Mouse (Mus musculus) forebrain, embryonic 15.5 days (tissue): ENCODE data around the gene Acsl6. TPM values are rescaled to one million over a fixed set of nuclear protein-coding genes. Genes with fewer than 3 reads are reported as not detected.
"Not testable (repeated sequence)": the region's sequence is repeated elsewhere in the genome, so short reads cannot be mapped to it uniquely, and the experiment has no call there.

ENCODE experiments used
- ATAC-seq: fragments of 200-750 bp; cut with Nextera tagmentation; replicated peaks from 2 replicates; pipeline ENCODE4 v1.8.0; 2017; ENCODE audit warnings: mild to moderate bottlenecking, moderate TSS enrichment, moderate library complexity
- H3K27ac ChIP-seq: fragments of 300-500 bp; sonication (generic); replicated peaks from 2 replicates; pipeline ENCODE4 v1.5.1; 2015; ENCODE audit warnings: mild to moderate bottlenecking, inconsistent platforms
- H3K27me3 ChIP-seq: fragments of 300-500 bp; sonication (generic); 2 replicates; pipeline ENCODE4 v1.6.1; 2015; ENCODE audit warnings: inconsistent platforms
- H3K36me3 ChIP-seq: fragments of 300-500 bp; sonication (generic); 2 replicates; pipeline ENCODE4 v1.6.1; 2015; ENCODE audit warnings: mild to moderate bottlenecking, inconsistent platforms
- H3K4me1 ChIP-seq: fragments of 300-500 bp; sonication (generic); 2 replicates; pipeline ENCODE4 v1.6.1; 2015; ENCODE audit warnings: inconsistent platforms
- H3K4me2 ChIP-seq: fragments of 300-500 bp; sonication (generic); replicated peaks from 2 replicates; pipeline ENCODE4 v1.6.1; 2015; ENCODE audit warnings: mild to moderate bottlenecking, inconsistent platforms
- H3K4me3 ChIP-seq: fragments of 300-500 bp; sonication (generic); 2 replicates; pipeline ENCODE4 v1.5.1; 2015; ENCODE audit warnings: mild to moderate bottlenecking, inconsistent platforms
- H3K9ac ChIP-seq: fragments of 300-500 bp; sonication (generic); replicated peaks from 2 replicates; pipeline ENCODE4 v1.6.1; 2015; ENCODE audit warnings: mild to moderate bottlenecking, inconsistent platforms
- H3K9me3 ChIP-seq: fragments of 300-500 bp; sonication (generic); 2 replicates; pipeline ENCODE4 v1.6.1; 2016; ENCODE audit warnings: inconsistent platforms
- WGBS: fragments of 180-500 bp; shearing (Covaris S2); methylation state at CpG from one replicate; pipeline ENCODE4 v1.1.7; 2015; ENCODE audit warnings: mixed read lengths; 5-methylcytosine and 5-hydroxymethylcytosine counted together
- polyA plus RNA-seq: library from polyadenylated mRNA; unstranded; fragments of >200 nt; fragmentation: Nextera tagmentation; extraction: Ambion mirVana; gene quantifications from 2 replicates; pipeline ENCODE4 v1.2.1, GENCODE M21; 2015

The Acsl6 gene
- polyA plus RNA-seq, 1 experiment from 2014 or later: 37.2 TPM

DNA sequence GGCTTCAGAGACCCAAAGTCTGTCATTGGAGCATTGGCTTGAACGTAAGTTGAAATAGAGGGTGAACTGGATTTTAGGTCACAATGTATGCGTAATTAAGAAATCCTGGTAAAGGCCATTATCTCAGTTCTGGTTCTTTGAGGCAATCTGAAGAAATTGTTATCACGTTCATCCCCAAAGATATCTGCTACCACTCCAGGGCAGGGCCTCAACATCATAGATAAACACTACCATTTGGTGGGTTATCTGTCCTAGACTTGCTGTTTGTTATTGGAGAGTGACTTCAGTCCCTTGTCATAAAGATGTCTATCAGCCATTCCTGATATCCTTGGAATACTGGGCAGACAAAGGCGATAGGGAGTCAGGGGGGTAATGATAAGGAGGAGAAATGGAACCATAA, 7.6 kb upstream of the Acsl6 start:
- Histone ChIP-seq H3K4me1 (no peaks in the 10 kb centered on the region), H3K27ac (no peak overlapping the region), H3K9me3 (no peaks in the 10 kb centered on the region), H3K27me3 (no peaks in the 10 kb centered on the region), H3K4me3 (no peak overlapping the region), H3K36me3 (no peaks in the 10 kb centered on the region), H3K9ac (no peak overlapping the region), H3K4me2 (no peak overlapping the region)
- 88% methylated on average over 4 of the region's 4 CpGs for WGBS
- no peak for ATAC-seq

DNA sequence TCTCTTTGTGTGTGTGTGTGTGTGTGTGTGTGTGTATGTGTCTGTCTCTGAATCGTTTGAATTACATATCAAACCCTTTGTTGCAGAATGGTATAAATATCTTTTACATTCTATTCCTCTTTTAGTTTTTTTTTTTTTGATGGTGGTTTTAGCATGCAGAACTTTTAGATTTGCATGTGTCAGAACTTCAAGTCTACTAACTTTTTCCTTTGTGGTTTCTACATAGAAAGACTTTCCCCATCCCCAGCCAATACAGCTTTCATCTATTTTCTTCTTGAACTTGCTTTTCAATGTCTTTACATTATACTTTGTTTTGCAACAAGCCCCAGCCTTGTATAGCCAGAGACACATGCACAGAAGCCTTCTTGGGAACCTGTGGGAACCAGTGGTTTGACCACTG, 6.9 kb upstream of the Acsl6 start:
- H3K4me2 ChIP-seq: no peak overlapping the region
- no peaks in the 10 kb centered on the region for H3K9me3 ChIP-seq
- no peaks in the 10 kb centered on the region for H3K36me3 ChIP-seq
- 100% methylated on average over 1 of the region's 1 CpGs for WGBS
- no peaks in the 10 kb centered on the region for H3K4me1 ChIP-seq
- no peak overlapping the region for H3K9ac ChIP-seq
- H3K27me3 ChIP-seq: no peaks in the 10 kb centered on the region
- H3K4me3 ChIP-seq: no peak overlapping the region
- no peak overlapping the region for H3K27ac ChIP-seq
- ATAC-seq: no peak

DNA sequence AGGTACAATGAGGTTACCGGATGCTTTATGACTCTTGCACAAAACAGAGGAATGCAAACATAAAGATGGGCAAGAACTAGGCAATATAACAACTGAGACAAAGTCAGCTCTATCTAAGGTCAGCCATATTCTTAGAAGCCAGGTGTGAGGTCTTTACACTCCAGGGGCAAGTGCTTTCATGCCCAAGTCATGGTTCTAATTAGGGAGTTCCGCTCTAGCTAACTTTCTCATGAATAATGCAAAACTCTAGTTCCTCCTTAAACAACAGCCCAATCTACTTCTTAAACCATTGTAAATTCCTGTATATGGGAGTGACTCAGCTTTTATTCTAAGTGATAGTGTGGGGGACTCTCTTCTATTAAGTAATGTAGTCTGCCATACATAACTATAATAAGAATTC, 6.1 kb upstream of the Acsl6 start:
- H3K36me3 ChIP-seq, H3K4me3 ChIP-seq, H3K4me2 ChIP-seq, ATAC-seq, H3K27ac ChIP-seq, H3K27me3 ChIP-seq, H3K4me1 ChIP-seq, H3K9me3 ChIP-seq, H3K9ac ChIP-seq: not testable (repeated sequence)
- 86% methylated on average over 2 of the region's 2 CpGs for WGBS

DNA sequence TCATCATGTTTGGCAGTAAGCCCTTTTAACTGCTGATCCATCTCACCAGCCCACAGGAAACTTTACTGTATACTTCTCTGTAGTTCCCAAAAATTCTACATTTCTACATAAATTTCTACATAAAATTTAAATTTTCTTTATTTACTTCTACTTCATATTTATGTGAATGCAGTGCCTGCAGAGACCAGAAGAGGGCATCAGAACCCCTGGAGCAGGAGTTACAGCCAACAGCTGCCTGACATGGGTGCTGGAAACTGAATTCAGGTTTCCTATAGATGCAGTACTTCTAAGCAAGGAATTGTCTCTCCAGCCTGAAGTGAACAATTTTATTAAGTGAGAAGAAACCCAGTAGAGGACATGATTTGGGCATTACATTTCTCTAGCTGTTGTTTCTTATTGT, 4.8 kb upstream of the Acsl6 start:
- H3K27ac ChIP-seq: no peak overlapping the region
- H3K36me3 ChIP-seq: no peaks in the 10 kb centered on the region
- no peak overlapping the region for H3K9ac ChIP-seq
- ATAC-seq: no peak
- no peak overlapping the region for H3K4me2 ChIP-seq
- H3K4me3 ChIP-seq: no peak overlapping the region
- H3K4me1 ChIP-seq: peaks cover 7% of the 10 kb centered on the region
- H3K27me3 ChIP-seq: no peaks in the 10 kb centered on the region
- H3K9me3 ChIP-seq: no peaks in the 10 kb centered on the region

DNA sequence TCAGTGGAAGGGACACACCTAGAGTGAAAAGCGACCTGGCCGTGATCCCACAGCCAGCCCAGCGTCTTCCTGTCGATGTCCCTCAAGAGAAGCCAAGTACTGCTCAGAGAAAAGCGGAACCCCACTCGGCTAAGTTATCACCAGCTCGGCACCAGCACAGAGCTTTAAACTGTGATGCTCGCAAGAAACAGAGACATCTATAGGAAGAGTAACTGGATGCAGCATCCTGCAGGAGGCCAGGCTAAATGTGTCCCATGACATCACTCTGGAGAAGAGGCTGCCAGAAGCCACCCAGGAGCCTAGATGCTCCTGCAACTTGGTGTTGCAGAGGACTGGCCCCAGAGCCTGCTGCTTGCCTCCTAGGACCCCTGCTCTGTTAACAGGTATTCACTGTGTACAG, 1.6 kb upstream of the Acsl6 start:
- 92% methylated on average over 8 of the region's 8 CpGs for WGBS
- H3K4me3 ChIP-seq: no peak overlapping the region
- H3K36me3 ChIP-seq: no peaks in the 10 kb centered on the region

DNA sequence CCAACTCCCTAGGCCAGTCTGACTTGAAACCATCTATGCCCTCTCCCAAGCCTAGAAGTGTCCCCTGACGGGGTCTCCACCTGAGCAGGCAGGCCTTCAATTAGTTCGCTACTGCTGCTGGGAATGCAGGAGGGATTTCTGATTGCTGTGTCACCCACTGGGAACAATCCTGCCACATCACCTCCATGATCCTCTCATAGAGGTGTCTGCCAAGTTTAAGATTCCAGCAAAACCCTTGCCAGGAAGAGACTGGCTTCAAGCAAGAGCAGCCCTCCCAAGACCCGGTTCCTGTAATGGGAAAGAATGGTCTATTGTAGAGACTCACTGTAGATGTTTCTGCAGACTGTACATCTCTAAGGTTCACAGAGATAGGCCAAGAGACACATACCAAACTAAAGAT, 992 bp upstream of the Acsl6 start:
- H3K4me2 ChIP-seq: 0 out of 2 replicates have a peak overlapping the region, but pooled peaks have one; percentile 69

More for the DNA sequence above, 1.6 kb upstream of the Acsl6 start:
- Histone ChIP-seq H3K9me3 (no peaks in the 10 kb centered on the region), H3K4me1 (peaks cover 32% of the 10 kb centered on the region), H3K9ac (no peak overlapping the region), H3K27me3 (no peaks in the 10 kb centered on the region), H3K27ac (no peak overlapping the region), H3K4me2 (no peak overlapping the region)
- ATAC-seq: no peak

DNA sequence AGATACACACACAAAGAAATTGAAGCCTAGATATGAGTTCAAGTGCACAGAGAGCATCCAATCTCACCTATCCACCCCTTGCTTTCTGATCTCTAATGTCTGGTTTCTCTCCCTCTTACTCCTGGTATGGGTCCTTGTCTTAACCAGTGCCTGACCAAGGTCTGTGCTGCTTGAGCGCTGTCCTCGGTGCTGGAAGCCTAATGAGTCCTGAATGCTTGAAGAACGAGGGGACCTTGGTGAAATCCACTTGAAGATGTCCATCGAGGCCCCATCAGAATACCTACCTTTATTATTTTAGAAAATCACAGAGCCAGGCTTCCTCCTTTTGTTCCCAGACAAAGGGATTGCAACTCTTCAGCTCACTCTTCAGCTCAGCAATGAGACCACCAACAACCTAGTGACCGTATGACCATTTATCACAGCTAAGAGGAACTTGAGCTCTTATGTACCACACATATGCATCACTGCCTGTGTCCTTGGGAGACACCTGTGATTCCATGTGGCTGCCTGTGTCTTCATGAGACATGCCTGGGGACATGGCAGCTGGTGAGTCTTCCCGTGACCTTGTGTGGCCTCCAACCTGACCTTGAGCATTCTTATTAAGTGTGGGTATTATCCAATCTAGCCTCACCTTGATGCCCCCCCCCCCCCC, 396 bp upstream of the Acsl6 start:
- peak; percentile 21; the same call in 1 of the 2 replicates for ATAC-seq
- peak overlapping the region; percentile 91 for H3K4me3 ChIP-seq
- no peaks in the 10 kb centered on the region for H3K36me3 ChIP-seq
- H3K27ac ChIP-seq: peak overlapping the region; percentile 86
- no peaks in the 10 kb centered on the region for H3K9me3 ChIP-seq
- peak overlapping the region; percentile 69 for H3K4me2 ChIP-seq
- peaks cover 41% of the 10 kb centered on the region for H3K4me1 ChIP-seq
- 24% methylated on average over 6 of the region's 6 CpGs for WGBS
- H3K27me3 ChIP-seq: no peaks in the 10 kb centered on the region
- H3K9ac ChIP-seq: peak overlapping the region; percentile 77; the same call in 1 of the 2 replicates

More for the DNA sequence above, 992 bp upstream of the Acsl6 start:
- Histone ChIP-seq H3K9me3 (no peaks in the 10 kb centered on the region), H3K4me3 (no peak overlapping the region), H3K27ac (0 out of 2 replicates have a peak overlapping the region, but pooled peaks have one; percentile 86), H3K9ac (no peak overlapping the region), H3K4me1 (peaks cover 38% of the 10 kb centered on the region), H3K36me3 (no peaks in the 10 kb centered on the region), H3K27me3 (no peaks in the 10 kb centered on the region)
- ATAC-seq: no peak
- WGBS: 74% methylated on average over 3 of the region's 3 CpGs

DNA sequence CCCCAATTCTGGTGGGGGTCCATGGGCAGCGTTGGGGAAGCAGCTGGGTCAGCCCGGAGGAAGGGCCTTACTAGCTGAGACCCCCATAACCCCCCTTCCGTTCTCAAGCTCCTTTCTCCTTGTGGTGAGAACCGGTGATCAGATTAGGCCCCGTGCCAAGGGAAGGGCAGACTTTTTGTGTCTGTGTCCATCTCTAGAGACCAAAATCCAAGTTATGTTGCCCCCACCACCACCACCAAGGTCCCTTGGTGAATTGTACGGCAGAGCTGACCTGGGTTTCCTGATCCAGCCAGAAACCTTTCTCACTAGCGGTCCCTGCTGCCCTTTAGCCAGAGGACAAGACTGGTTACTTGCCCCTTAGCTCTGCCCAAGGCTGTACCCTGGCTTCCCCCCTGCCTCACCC, 874 bp downstream of the Acsl6 start:
- Histone ChIP-seq H3K4me1 (peaks cover 41% of the 10 kb centered on the region), H3K9me3 (no peaks in the 10 kb centered on the region), H3K27ac (peak overlapping the region; percentile 86), H3K9ac (peak overlapping the region; percentile 77), H3K4me3 (peak overlapping the region; percentile 91), H3K27me3 (no peaks in the 10 kb centered on the region), H3K36me3 (no peaks in the 10 kb centered on the region), H3K4me2 (peak overlapping the region; percentile 69)
- ATAC-seq: no peak
- 3% methylated on average over 7 of the region's 7 CpGs for WGBS

DNA sequence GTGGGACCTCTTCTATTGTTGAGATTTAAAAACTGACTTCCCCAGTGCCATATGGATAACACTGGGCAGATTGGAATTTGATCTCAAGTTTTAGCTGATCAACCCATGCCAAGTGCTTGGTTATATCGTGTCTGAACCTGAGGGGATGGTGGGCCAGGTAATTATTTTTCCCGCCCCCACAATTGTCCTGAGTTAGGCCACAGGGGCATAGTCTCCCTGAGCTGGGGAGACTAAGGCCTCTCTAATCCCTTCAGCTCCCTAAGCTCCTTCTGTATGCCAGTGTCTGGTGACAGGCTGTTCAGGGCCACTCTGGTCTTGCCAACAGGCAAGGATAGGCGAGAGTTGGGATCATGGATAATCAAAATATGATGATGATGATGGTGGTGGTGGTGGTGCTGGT, 1.7 kb downstream of the Acsl6 start:
- peaks cover 41% of the 10 kb centered on the region for H3K4me1 ChIP-seq
- peak overlapping the region; percentile 91 for H3K4me3 ChIP-seq
- H3K27me3 ChIP-seq: no peaks in the 10 kb centered on the region
- no peak for ATAC-seq
- H3K27ac ChIP-seq: no peak overlapping the region
- WGBS: 64% methylated on average over 3 of the region's 3 CpGs
- H3K4me2 ChIP-seq: peak overlapping the region; percentile 69
- peak overlapping the region; percentile 77 for H3K9ac ChIP-seq
- no peaks in the 10 kb centered on the region for H3K9me3 ChIP-seq
- H3K36me3 ChIP-seq: no peaks in the 10 kb centered on the region

DNA sequence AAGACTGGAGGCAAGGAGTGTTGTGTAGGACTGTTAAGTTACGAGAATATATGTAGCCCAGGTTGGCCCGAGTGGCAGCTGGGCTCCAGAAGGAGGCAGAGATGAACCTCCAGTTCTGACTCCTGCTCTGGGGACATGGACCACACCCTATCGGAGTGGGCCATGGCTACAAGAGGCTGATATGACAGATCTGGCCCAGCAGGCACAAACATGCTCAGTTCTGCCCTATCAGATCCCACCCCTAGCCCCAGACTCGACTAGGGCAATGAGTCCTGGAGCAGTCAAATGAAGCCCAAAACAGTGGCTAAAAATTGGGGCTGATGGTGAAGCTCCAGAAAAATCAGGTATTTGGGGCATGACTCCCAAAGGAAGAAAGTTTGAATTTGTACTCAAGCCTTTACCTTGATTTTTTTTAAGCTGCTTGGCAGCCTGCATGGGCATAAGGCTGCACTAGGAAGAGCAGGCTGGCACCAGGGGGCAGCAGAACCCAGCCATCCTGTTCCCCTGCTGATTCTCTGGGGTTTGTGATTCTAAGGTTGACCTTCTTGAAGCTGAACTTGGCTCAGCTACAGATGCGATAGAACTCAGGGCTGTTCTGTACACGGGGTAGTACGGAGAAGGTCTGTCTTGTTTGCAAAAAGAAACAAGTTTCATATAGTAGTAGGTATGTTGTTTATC, 3.7 kb downstream of the Acsl6 start:
- Histone ChIP-seq H3K36me3 (no peaks in the 10 kb centered on the region), H3K9ac (no peak overlapping the region), H3K27me3 (no peaks in the 10 kb centered on the region), H3K27ac (no peak overlapping the region), H3K4me2 (no peak overlapping the region), H3K4me1 (peaks cover 55% of the 10 kb centered on the region), H3K9me3 (no peaks in the 10 kb centered on the region), H3K4me3 (no peak overlapping the region)
- ATAC-seq: no peak
- 81% methylated on average over 7 of the region's 7 CpGs for WGBS

DNA sequence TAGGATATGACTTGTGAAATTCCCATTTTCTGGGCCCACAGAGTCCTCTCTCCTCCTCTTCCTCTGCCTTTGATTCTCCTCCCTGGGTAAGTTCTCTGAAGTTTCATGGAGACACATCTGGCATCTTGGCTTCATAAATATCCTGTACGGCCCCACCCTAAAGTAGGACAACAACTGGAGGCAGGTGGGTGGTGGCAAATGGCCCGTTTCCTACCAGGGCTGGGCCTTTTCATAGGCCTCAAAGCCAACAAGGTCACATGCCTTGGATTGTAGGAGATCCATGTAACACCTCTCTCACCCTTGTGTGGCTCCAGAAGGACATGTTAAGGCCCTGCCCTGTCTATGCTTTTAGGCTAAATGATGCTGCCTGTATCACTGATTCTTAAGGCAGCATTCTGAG, 7.0 kb downstream of the Acsl6 start:
- no peak overlapping the region for H3K4me2 ChIP-seq
- H3K27me3 ChIP-seq: no peaks in the 10 kb centered on the region
- peaks cover 56% of the 10 kb centered on the region for H3K4me1 ChIP-seq
- WGBS: 79% methylated on average over 2 of the region's 2 CpGs
- no peak overlapping the region for H3K27ac ChIP-seq
- H3K4me3 ChIP-seq: no peak overlapping the region
- no peak overlapping the region for H3K9ac ChIP-seq
- no peaks in the 10 kb centered on the region for H3K9me3 ChIP-seq
- ATAC-seq: no peak
- H3K36me3 ChIP-seq: no peaks in the 10 kb centered on the region

DNA sequence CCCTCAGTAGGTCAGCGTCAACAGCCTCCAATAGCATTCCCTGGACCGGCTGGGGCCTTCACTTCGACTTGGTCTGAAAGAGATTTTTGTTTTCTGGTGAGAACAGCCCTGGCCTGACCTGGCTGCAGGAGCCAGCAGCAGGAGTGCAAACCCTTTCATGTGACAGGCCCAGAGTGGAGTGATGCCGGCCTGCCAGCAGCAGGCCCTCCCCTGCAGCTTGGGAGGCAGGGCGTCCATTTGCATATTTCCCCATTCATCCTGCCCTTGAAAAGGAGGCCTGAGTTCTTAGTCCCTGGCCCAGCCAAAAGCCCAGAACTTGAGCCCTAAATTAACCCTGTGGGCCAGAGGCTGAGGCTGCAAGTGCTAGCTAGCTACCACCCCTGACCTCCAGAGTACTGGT, 8.4 kb downstream of the Acsl6 start:
- no peaks in the 10 kb centered on the region for H3K27me3 ChIP-seq
- peak; percentile 84 for ATAC-seq
- H3K27ac ChIP-seq: peak overlapping the region; percentile 46
- no peaks in the 10 kb centered on the region for H3K9me3 ChIP-seq
- no peaks in the 10 kb centered on the region for H3K36me3 ChIP-seq
- no peak overlapping the region for H3K4me3 ChIP-seq
- no peak overlapping the region for H3K4me2 ChIP-seq
- peaks cover 43% of the 10 kb centered on the region for H3K4me1 ChIP-seq
- WGBS: 3% methylated on average over 5 of the region's 5 CpGs
- no peak overlapping the region for H3K9ac ChIP-seq

DNA sequence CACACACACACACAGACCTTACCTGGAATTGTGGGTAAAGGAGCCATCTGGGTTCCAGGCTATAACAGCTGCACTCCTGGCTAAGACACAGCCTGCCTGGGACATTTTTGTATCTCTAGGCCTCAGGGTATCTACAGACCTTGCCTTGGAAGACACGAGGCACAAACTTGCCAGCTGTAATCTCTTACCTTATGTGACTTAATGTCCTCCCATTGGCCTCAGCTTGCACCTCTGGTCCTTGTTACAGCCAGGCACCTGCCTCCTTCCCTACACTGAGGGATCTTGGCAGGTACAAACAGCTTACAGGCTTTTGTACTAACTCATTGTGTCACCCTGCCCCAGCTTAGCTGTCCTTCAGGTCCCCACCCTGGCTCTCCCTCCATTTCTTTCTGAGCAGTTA, 9.0 kb downstream of the Acsl6 start:
- no peak for ATAC-seq
- Histone ChIP-seq H3K4me2 (no peak overlapping the region), H3K27ac (peak overlapping the region; percentile 46), H3K9ac (no peak overlapping the region), H3K4me3 (no peak overlapping the region), H3K4me1 (peaks cover 37% of the 10 kb centered on the region), H3K36me3 (no peaks in the 10 kb centered on the region), H3K9me3 (no peaks in the 10 kb centered on the region), H3K27me3 (no peaks in the 10 kb centered on the region)
- WGBS: 10% methylated on average over 1 of the region's 1 CpGs
